Mouse (Mus musculus) liver, embryonic 14.5 days (tissue): ENCODE measurements at regions not wholly inside any gene's neighbourhood (a gene's known extent, or its start where the extent isn't known, plus 50 kb on each side); places are given as distances from the start of the nearest gene placed in this dataset.

ENCODE experiments used
- CTCF ChIP-seq: IDR thresholded peaks from 2 replicates; pipeline ENCODE4 v1.5.1; 2016; ENCODE audit warnings: antibody characterized with exemption, low read depth, control low read depth
- EP300 ChIP-seq: IDR thresholded peaks from 2 replicates; pipeline ENCODE4 v1.6.1; 2016; ENCODE audit warnings: antibody characterized with exemption, low read depth

DNA sequence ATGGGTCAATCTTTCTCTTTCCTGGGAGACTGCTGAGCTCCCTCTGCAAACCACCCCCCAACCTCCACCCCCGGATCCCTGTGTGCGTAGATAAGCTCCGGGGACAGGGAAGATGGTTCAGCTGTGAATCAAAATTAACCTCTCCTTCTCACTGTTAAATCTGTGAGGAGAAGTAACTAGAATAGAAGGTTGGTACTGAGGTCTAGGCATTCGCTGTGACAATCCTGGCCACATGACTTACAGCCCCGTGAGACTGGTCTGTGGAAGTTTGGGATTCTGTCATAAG is 53.0 kb upstream of the Caprin1 start:
- TF ChIP-seq CTCF (no peak), EP300 (no peak)
